Mouse (Mus musculus) limb, embryonic 13.5 days (tissue): ENCODE data around the gene Lrig2. TPM values are rescaled to one million over a fixed set of nuclear protein-coding genes. Genes with fewer than 3 reads are reported as not detected.
A peak's percentile ranks its signal among the peaks of the same experiment; 100 is the strongest.

ENCODE experiments used
- ATAC-seq: fragments of 200-750 bp; cut with Nextera tagmentation; 2 replicates; pipeline ENCODE4 v1.8.0; 2017; ENCODE audit warnings: low read depth, moderate number of reproducible peaks, moderate TSS enrichment; ENCODE audit not compliant: low FRiP score
- H3K27ac ChIP-seq: fragments of 300-500 bp; sonication (generic); 2 replicates; pipeline ENCODE4 v1.5.1; 2015; ENCODE audit warnings: inconsistent platforms, mild to moderate bottlenecking, moderate library complexity
- H3K27me3 ChIP-seq: fragments of 300-500 bp; sonication (generic); 2 replicates; pipeline ENCODE4 v1.6.1; 2015; ENCODE audit warnings: mild to moderate bottlenecking, inconsistent platforms
- H3K36me3 ChIP-seq: fragments of 300-500 bp; sonication (generic); 2 replicates; pipeline ENCODE4 v1.6.1; 2015; ENCODE audit warnings: inconsistent platforms, mild to moderate bottlenecking, moderate library complexity
- H3K4me1 ChIP-seq: fragments of 300-500 bp; sonication (generic); 2 replicates; pipeline ENCODE4 v1.6.1; 2015; ENCODE audit warnings: inconsistent platforms
- H3K4me2 ChIP-seq: fragments of 300-500 bp; sonication (generic); replicated peaks from 2 replicates; pipeline ENCODE4 v1.6.1; 2015; ENCODE audit warnings: inconsistent platforms, mild to moderate bottlenecking, moderate library complexity
- H3K4me3 ChIP-seq: fragments of 300-500 bp; sonication (generic); 2 replicates; pipeline ENCODE4 v1.5.1; 2015; ENCODE audit warnings: moderate library complexity, mild to moderate bottlenecking, inconsistent platforms
- H3K9ac ChIP-seq: fragments of 300-500 bp; sonication (generic); 2 replicates; pipeline ENCODE4 v1.6.1; 2015; ENCODE audit warnings: mild to moderate bottlenecking, inconsistent platforms
- H3K9me3 ChIP-seq: fragments of 300-500 bp; sonication (generic); 2 replicates; pipeline ENCODE4 v1.6.1; 2016; ENCODE audit warnings: inconsistent platforms
- WGBS: fragments of 180-500 bp; shearing (Covaris S2); methylation state at CpG from one replicate; pipeline ENCODE4 v1.1.7; 2015; 5-methylcytosine and 5-hydroxymethylcytosine counted together
- polyA plus RNA-seq: library from polyadenylated mRNA; unstranded; fragments of >200 nt; fragmentation: Nextera tagmentation; extraction: Ambion mirVana; gene quantifications from 2 replicates; pipeline ENCODE4 v1.2.1, GENCODE M21; 2015

Lrig2 gene
- polyA plus RNA-seq, 1 experiment from 2014 or later = 21.5 TPM

DNA sequence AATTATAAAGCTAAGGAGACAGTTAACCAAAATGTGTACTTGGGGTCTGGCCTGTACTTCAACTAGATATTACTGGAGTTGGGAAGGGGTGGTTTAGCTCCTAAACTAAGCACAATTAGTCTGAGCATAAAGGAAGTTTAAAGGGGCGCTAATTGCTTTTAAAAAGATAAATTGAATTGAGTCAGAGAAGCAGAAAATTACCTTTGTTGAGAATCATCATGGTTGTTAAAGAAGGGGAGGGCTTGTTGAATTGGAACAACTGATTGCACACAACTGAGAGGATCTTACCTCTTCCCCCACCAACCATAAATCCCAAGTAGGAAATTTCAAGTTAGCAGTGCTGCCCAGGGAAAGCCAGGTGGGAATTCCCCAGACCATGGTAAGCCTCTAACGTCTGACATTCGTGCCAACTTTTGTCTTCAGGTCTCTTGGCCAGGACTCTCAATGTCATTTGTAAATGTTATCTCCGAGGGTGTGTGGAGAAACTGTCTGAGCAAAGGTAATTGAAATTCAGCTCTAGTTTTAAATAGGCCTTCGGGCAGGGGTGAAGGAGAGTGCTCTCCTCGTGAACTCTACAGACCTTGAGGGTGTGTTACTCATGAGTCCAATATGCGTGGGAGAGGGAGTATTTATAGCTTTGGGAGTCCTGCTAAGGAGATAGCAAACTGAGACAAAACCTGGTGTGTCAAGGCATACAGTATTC, 159.2 kb downstream of the Lrig2 start:
- Histone ChIP-seq H3K4me1 (peaks cover 37% of the 10 kb centered on the region), H3K27ac (no peak overlapping the region), H3K4me2 (no peak overlapping the region), H3K4me3 (no peak overlapping the region), H3K9me3 (no peaks in the 10 kb centered on the region), H3K27me3 (no peaks in the 10 kb centered on the region), H3K36me3 (no peaks in the 10 kb centered on the region), H3K9ac (no peak overlapping the region)
- no peak for ATAC-seq
- 51% methylated on average over 7 of the region's 7 CpGs for WGBS

DNA sequence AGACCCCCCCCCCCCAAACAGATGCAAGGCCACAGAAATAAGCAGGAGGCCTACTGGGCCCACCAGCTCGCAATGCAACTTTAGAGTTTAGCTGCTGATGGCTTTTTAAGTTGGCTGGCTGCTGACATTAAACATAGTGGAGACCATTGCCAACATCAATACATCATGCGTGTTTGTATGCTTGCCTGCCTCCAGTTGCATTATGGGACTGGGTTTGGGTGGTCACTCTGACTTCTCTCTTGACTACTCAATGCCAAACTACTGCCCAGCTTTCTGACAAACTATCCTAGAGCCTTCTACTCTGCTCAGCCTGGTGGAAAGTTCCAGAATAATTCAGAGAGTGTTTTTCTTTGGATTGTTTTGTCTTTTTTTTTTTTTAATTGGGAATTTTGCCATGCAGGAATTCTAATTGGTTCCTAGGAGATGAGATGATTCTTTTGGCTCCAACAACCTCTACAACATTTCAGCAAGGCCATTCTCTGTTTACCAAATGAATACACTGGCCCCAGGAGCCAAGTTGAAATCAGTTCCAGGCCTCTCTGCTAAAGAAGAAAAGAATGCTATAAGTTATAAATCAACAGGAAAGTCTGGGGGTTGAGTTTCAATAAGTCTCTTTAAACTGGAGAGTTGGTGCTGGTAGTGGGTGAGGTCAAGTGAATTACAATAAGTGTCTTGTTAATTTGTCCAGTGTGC, 161.3 kb downstream of the Lrig2 start:
- no peak overlapping the region for H3K9ac ChIP-seq
- no peak overlapping the region for H3K4me3 ChIP-seq
- no peaks in the 10 kb centered on the region for H3K27me3 ChIP-seq
- H3K36me3 ChIP-seq = no peaks in the 10 kb centered on the region
- WGBS = 71% methylated on average over 2 of the region's 2 CpGs
- peaks cover 37% of the 10 kb centered on the region for H3K4me1 ChIP-seq
- H3K4me2 ChIP-seq = no peak overlapping the region
- ATAC-seq = no peak
- peak overlapping the region; percentile 10; the same call in 1 of the 2 replicates for H3K27ac ChIP-seq
- no peaks in the 10 kb centered on the region for H3K9me3 ChIP-seq

DNA sequence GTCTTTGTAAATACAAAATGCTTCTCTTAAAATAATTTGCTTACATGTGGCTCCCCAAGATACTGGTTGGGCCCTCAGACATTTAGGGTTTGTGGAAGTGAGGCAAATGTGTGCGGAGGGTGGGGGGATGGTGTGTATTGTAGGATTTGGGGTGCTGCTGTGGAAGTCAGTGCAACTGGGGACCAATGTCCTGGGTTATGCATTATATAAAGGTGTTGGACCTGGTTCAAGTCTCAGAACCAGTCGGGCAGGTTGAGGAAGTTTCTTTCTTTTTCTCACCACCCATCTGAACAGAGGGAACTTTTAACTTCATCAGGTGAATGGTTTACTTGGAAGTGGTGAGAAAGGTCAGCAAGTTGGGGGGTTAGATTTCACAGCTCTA, 161.9 kb downstream of the Lrig2 start:
- H3K9me3 ChIP-seq = no peaks in the 10 kb centered on the region
- ATAC-seq = no peak
- no peak overlapping the region for H3K4me2 ChIP-seq
- 67% methylated on average over 2 of the region's 2 CpGs for WGBS
- H3K4me3 ChIP-seq = no peak overlapping the region
- no peaks in the 10 kb centered on the region for H3K27me3 ChIP-seq
- no peaks in the 10 kb centered on the region for H3K36me3 ChIP-seq
- H3K9ac ChIP-seq = no peak overlapping the region
- H3K4me1 ChIP-seq = peaks cover 37% of the 10 kb centered on the region
- 0 out of 2 replicates have a peak overlapping the region, but pooled peaks have one; percentile 10 for H3K27ac ChIP-seq

DNA sequence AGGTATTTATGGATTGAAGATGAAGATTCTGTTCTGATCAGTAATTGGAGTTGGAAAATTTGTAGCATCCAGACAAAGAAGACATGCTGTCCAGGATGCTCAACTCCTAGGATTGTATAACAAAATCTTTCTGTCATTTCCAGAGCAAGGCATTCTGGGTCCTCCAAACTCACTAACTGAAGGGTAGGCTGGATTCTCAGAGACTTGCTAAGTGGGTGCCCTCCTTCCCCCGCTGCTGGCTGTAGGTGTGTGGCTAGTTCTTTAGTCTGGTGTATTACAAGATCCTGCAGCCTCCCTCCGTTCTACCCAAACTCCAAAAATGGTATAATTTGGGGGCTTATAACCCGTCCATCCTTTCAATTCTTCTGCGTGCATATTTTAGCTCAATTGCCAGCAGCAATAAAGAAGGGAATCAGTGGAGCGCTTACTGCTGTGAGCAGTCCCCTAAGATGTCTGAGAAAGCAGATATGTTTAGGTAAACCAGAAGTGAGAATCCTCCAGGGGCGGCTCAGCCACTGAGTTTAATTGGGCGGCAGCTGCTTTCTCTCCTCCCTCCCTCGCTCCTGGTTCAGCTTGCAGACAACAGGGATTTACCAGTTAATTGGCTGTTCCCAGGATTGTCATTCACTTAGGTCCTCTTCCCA, 162.4 kb downstream of the Lrig2 start:
- Histone ChIP-seq H3K9ac (no peak overlapping the region), H3K27ac (no peak overlapping the region), H3K4me2 (no peak overlapping the region), H3K9me3 (no peaks in the 10 kb centered on the region), H3K4me3 (no peak overlapping the region), H3K27me3 (no peaks in the 10 kb centered on the region), H3K4me1 (peaks cover 37% of the 10 kb centered on the region), H3K36me3 (no peaks in the 10 kb centered on the region)
- WGBS = 16% methylated on average over 8 of the region's 8 CpGs
- ATAC-seq = no peak

Other genes starting within 250 kb of the Lrig2 start
- gene Slc16a1, start 126.8 kb upstream of the Lrig2 start, polyA plus RNA-seq = 36.3 and 38.4 TPM in 2 replicates